Mouse (Mus musculus) olfactory bulb, adult 2 months (tissue): ENCODE measurements around the gene Gm3435.
"Not testable (repeated sequence)": the region's sequence is repeated elsewhere in the genome, so short reads cannot be mapped to it uniquely, and the experiment has no call there.

Source experiments
- CTCF ChIP-seq: fragments of 200-500 bp; IDR thresholded peaks from 2 replicates; pipeline ENCODE4 v1.5.1; 2012; ENCODE audit warnings: low read depth, mild to moderate bottlenecking, low read length, moderate library complexity; ENCODE audit not compliant: insufficient read depth
- POLR2A ChIP-seq: fragments of 200-500 bp; IDR thresholded peaks from 2 replicates; pipeline ENCODE4 v1.6.1; 2012; ENCODE audit warnings: mild to moderate bottlenecking, low read depth, low read length, moderate library complexity; ENCODE audit not compliant: insufficient read depth

DNA sequence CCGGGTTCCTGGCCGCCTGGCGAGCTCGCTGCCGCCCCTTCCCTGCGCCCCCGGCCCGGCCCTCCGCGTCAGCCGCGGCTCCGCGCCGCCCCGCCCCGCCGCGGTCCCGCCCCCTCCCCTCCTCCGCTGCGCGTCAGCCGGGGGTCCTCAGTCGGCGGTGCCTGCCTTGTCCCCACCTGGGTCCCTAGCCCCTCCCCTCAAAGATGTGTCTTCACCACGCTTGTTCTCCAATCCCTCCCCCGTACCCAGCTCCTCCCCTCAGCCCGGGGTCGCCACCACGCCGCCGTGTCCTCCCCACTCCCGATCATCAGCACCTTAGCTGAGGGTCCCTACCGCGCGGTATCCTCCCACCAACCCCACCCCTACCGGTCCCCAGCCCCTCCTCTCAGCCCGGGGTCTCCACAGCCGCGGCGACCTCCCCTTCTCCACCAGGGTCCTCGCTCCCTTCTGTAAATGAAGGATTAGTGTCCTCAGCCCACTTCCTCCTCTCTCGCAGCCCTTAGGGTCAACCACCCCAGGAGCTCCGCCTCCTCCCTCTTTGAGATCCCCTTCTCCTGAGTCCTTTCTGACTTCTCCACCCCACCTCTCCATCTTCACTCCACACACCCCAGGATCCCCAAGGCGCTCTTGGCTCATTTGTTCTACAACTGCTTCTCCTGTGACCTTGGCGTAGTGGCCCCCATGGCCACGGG, 14.7 kb downstream of the Gm3435 start:
- not testable (repeated sequence) for TF ChIP-seq POLR2A, CTCF
